Mouse (Mus musculus) NIH3T3 (cell line): ENCODE data around the gene Gdf15.
"Not testable (repeated sequence)": the region's sequence is repeated elsewhere in the genome, so short reads cannot be mapped to it uniquely, and the experiment has no call there.

Experiments used
- DNase-seq: peaks from one replicate; pipeline ENCODE4 v3.0.0-alpha.2; 2012; ENCODE audit warnings: low read depth

Gdf15 gene

DNA sequence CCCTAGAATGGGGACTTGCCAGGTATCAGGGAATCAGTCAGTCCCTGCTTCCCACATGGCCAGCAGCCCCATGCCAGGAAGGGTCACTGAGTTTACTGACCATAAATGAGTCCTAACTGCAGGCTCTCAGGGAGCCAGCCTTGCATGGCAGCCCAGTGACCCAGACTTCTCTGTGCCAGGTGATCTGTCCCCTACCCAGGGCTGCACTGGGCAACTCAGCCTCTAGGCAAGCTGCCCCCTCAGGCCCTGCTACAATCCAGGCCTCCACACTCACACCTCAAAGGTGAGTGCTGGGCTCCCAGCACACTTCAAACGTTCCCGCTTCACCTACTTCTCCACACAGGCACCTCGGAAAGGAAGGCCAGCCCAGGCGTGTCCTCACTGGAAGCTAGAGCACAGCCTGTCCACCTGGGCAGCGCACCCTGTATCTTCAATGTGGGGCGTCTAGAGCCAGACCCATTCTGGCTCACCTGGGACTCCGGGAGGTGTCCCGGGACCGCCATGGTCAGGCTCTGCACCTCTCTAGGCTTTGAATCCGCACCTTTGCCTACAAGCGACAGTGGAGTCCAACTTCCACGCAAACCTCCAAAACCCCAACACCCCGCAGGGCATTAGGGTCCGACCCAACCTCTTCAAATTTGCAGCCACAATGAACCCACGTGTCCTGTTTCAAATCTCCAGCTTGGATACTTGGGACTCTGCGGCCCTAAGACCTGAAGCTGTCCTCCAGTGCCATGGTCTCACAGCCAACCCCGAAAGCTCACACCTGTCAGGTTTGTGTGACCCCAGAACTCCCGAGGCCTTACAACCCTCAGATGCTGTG, 25.3 kb downstream of the Gdf15 start:
- DNase-seq: no peak

DNA sequence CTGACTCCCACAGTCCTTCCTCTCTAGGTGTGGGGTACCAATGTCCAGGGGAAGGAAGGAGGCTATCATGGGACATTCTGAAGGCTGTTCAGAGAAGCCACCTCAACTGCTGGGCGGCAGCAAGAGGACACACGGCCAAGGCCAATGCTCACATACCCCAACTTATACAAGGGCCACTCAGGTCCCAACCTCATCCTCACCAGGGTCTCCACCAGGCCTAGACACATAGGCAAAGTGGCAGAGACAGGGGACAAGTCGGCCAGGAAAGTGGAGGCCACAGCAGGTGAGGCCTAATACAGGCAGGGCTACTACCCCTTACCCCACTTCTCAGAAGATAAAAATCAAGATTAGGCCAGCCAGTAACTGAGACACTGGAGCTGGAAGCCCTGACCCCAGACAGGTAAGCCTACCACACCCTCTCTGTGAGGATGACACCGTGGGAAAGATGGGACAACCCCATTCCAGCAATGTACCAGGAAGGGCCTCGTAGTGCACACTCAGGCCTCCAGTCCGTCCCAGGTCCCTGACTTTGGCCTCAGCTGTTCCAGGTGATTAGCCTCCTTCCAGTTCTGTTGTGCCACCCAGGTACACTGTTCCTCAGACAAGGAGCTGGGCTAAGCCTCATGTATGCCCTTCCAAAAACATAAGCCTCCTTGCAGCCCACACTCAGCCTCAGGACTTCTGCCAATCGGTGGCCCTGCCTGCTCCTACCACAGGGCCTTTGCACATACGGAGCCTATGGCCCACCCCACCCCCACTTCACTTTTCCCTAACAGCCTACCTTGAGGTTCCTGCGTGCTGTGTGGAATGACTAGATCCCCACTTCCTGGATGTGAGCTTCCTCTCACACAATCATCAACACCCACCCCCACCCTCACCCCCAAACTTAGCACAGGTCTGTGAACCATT, 26.1 kb downstream of the Gdf15 start:
- DNase-seq: no peak

DNA sequence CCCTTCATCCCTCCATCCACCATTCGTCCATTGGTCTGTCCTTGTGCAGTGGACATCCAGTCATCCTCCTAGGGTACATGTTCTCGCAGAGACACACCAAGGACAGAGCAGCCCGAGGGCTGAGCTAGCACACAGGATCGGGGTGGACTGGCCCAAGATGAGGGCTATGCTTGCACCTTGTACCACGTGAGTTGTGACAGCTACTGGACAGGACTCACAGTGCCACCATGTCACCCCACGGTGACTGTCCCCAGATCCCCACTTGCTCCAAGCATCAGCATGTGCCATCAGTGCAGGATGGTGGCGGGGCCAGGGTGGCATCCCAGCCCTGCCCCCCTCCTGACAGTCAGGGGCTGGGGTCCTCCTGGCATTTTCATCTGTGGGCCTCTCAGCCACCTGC, 27.7 kb downstream of the Gdf15 start:
- no peak for DNase-seq

DNA sequence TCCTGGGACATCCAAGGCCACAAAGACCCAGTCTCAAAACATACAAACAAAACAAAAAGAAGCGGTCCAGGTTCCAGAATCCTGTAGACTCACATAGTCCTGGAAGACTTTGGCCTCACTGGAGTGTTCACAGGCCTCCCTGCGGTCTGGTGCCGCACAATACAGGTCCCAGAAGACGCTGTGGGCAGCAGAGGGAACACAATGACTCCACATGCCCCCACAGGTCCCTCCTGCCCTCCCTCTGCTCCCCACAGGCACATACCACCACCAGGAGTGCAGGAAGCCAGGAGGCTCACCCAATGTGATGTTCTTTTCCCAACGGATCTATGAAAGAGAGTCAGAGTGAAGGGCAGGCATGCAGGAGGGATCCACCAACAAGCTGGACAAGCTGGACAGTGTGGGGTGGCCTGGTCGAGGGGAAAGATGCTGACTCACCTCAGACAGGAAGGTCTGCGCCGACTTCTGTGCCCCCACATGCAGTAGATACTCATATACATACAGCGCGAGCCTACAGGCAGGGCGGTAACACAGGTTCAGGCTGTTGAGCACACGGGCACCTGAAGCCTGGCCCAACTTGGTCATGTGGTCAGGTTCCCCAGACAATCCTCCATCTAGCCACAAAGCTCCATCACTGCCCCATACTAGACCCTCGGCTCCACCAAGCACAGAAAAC, 30.0 kb downstream of the Gdf15 start:
- no peak for DNase-seq

DNA sequence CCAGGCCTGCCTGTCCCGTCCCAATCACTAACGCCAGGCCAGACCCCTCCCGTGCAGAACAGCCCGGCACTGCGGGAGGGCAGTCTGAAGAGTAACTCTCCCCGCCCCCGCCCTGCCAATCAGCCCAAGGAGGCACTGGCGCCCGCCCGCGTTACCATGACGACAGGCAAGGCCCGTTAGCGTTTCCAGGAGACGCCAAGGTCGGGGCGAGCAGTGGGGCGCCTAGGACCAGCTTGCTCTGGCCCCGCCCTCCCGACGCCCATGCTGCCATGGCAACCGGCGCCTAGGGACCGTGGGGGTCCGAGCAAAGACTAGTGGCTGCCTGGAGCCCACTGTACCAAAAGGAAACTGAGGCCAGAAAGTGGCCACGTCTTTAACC, 31.0 kb downstream of the Gdf15 start:
- DNase-seq: no peak

DNA sequence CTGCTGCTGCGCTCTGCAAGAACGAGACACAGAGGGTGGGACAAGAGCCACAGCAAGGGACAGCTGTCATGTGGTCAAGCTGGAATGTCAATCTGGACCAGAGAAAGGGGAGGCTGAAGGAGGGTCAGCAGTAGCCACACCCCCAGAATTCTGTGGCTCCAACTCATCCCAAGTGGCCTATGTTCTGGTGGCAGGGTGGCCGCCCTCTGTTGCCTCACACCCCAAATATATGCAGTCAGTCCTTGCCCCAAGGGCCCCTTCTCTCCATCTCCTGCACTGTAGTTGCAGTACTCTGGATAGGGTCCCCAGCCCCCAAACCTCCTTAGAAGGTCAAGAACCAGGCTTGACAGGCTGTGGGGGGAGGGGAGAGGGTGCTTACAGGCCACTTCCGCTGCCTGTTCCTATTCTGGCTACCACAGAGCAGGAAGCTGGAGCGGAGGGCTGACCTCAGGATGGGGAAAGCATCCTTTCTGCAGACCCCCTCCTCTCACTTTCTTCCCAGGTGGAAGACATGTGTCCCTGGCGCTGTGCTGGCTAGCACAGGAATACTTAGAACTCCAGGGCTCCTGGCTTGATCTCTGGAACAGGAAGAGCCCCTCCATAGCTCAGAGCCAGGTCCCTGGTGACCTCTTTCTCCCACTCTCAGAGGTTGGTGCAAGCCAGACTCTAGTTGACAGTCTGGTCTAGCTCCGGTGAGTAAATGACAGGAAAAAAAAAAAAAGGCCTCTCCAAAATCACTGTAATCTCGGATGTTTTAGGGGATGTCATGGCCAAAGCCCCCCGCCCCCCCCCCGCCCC, 31.6 kb downstream of the Gdf15 start:
- no peak for DNase-seq

DNA sequence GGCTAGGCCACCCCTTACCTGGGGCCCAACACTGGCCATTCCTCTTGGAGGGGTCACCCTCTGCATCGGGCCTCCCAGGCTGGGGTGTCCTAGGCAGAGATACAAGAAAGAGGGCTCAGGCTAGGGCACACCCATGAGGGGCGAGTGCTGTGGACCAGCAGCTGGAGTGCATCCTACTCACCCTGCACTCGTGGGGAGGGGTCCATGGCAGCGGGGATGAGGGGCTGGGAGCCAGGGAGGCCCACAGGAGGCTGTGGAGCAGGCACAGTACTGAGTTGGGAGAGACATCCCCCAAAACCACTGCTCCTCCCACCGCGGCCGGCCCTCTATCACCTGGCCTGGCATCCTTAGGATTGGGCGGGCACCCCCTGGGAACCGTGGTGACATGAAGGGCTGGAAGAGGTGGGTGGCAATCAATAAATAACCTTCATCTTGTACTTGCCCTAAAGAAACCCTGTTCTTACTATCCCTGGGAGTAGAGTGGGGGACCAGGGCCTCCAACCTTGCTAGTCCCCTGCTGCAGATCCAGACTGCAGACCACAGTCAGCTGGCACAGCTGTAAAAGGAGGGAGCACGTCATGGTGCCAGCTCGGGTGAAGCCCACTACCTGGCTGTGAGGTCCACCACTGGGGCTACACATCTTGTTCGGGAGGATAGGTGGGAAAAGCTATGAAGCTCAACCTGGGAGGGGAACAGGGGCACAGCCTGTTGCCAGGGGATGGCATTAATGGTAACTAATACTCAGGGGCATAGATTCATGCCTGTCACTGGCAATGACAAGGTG, 32.6 kb downstream of the Gdf15 start:
- DNase-seq: no peak

DNA sequence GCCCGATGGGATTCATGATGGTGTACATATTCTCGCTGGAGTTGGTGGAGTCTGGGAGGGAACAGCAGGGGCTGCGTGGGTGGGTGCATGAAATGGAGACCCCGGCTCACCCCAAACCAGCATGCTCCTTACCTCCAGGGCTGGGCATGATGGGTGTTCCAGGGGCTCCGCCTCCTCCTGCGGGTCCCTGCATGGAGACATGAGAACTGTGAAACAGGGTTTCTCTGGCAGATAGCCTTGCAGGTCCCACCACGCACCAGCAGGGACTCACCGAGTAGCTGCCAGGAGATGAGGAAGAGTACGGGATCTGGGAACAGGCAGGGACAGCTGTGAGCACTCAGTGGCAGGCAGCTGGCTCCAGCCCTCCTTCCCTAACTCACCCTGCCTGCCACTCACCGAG, 33.5 kb downstream of the Gdf15 start:
- no peak for DNase-seq

DNA sequence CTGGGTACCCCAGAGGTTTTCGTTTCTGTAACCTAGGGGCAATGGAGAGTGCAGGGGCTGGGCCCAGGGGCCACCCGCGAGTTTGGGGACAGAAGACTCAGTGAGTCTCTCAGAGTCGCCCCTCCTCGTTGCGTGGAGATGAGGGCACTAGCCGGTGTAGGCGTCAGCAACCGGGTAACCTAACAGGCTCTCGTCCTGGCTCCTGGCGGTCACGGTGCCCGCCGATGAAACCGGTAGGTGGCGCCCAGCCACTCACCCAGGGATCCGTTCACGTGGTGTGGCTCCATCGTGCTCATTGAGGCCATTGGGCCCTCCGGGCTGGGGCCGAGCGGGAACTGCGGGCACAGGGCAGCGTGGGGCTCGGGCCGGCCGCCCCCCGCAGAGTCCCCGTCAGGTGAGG, 34.0 kb downstream of the Gdf15 start:
- DNase-seq: no peak

DNA sequence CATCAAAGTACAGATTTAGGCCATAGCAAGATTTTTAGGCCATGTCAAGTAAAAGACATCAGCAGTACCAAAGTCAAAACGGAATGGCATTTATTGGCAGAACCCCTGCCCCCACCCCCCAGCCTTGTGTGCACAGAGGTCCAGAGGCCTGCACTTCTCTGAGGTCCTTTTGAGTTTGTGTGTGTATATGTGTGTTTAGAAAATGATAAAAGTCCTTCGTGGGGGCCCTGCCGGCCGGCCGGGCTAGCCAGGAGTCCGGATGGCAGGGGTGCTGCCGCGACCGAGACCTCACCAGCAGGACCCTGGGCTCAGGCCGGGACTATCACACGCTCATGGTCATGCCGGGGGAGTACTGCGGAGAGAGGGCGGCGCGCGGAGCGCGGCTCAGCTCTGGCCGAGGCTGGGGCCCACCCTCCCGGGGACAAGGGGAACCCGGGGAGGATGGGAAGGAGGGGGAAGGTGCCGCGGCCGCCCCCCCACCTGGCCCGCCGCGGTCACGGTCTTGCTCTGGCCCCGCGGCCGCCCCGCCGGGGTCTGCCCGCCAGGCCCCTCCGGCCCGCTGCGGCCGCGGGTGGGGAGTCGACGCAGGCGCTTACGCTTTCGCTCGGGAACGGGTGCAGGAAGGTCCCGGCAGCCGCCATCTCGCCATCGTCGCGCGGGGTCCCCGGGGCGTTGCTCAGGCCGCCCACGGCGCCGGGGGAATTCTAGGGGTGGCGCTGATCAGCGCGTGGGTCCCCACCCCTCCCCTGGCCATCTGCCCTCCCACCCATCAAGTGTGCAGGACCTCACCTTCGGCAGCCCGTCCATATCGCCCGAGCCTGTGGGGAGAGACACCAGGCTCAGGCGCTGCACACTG, 34.6 kb downstream of the Gdf15 start:
- DNase-seq: no peak

DNA sequence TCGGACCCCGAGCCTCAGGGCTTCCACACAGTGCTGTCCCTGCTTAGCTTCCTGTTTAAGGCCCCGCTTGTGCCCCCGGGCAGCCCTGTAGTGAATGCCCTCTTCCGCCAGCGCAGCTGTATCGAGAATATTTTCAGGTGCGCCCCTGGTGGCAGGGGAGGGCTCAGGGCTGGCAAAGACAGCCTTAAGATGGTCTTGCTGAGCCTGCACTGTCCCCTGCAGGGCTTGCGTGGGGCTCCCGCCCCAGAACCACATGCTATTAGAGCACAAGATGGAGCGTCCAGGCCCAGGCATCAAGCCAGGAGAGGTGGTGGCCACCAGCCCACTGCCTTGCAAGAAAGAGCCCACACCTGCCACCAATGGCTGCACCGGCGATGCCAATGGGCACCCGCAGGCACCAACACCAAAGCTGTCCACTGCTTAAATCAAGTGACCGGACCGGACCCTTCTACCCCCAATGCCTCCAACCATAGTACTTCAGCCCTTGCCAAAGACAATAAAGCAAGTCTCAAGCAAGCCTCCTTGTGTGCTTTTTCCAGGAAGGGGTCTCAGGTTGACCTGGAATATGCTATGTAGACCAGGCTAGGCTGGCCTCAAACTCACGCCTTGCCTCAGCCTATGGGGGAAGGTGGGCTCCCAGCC, 35.4 kb downstream of the Gdf15 start:
- no peak for DNase-seq

DNA sequence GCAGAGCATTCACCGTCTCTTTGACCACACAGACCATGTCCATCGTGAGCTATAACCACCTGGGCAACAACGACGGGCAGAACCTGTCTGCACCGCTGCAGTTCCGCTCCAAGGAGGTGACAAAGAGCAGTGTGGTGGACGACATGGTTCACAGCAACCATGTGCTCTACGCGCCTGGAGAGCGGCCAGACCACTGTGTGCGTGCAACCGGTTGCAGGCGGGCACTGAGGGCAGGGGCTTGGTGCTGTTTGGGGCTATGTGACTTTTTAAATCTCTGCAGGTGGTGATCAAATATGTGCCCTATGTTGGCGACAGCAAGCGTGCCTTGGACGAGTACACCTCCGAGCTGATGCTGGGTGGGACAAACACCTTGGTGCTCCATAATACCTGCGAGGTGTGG, 36.0 kb downstream of the Gdf15 start:
- DNase-seq: no peak

DNA sequence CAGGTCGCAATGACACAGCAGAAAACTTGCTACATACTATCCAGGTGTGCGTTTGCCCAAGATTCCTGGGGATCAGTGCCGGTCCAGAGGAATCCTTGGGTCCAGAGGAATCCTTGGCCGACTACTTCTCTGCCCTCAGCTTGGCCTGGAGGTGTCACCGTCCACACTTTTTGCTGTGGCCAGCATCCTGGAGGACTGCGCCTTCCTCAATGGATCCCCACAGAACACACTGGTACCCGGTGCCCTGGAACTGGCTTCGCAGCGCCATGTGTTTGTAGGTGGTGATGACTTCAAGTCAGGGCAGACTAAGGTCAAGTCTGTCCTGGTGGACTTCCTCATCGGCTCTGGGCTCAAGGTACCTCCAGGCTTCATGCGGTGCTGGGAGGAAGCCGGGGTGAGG, 36.4 kb downstream of the Gdf15 start:
- DNase-seq: no peak

DNA sequence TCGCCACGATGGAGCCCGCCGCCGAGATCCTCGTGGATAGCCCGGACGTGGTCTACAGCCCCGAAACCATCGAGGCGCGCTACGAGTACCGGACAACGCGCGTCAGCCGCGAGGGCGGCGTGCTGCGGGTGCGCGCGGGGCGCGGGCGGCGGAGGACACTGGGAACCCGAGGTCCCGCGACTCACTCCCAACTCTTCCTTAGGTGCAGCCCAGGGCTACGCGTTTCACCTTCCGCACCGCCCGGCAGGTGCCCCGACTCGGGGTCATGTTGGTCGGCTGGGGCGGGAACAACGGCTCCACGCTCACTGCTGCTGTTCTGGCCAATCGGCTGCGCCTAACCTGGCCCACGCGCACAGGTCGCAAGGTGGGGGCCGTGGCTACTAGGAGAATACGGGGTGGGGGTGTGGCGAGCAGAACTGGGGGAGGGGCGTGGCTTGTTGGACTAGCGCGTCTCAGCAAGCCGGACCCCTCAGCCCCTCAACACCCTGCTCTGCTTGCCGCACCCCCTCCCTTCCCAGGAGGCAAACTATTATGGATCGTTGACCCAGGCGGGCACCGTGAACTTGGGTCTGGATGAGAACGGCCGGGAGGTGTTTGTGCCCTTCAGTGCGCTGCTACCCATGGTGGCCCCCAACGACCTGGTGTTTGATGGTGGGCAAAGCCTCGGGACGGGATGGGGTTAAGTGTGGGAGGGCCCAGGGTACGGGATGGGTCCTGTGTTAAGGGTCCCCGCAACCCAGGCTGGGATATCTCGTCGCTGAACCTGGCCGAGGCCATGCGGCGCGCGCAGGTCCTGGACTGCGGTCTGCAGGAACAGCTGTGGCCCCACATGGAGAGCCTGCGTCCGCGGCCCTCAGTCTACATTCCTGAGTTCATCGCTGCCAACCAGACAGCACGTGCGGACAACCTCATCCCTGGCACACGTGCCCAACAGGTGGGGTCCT, 37.4 kb downstream of the Gdf15 start:
- no peak for DNase-seq

DNA sequence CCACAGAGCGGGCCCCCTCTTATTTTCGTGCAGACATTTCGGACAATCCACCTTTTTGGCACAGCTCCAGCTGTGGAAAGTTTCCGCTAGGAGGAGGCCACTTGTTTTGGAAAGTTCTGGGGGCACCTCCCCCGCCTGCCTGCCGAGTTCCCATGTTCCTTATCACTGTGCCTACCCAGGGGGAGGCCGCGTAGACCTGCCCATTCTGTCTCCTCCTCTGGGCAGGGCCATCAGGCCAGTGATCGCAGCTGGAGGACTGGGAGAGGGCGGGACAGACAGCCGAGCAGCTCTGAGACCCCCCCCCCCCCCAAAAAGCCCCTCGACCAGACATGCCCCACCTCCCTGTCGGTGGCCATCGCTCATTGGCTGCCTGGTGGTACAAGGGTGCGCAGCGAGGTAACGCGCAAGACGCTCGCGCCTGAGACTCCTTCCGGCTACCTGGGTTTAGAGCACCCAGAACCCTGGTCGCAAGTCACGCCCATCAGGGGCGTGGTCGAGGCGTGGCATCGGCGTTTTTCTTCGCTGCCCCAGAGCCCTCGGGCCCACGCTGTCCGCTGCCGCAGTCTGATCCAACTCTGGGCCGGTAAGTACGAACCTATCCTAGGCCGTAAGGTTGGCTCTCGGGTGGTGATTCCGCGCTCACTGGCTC, 38.2 kb downstream of the Gdf15 start, which contains the start of gene Isyna1:
Gene Isyna1 (plus strand): TSS at position 413 of the 649 bp plus-strand sequence.
- DNase-seq: peak; percentile 93

DNA sequence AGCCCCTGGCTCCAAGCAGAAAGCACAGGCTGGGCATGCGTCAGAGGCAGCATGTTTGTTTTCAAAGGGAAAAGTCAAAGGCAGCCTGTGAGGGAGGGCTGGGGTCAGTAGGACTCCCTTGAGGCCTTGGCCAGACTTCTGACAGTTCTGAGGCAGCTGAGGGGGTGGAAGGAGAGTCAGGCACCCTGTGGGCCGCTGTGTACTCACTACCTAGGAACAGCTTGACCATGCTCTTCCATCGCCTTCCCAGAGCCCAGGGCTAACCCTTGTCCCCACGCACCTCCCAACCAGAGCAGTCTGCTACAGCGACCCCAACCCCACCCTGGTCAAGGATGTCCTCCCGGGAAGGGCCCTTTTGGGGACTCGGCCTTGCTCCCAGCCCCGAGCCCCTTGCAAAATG, 39.1 kb downstream of the Gdf15 start:
- peak; percentile 18 for DNase-seq

DNA sequence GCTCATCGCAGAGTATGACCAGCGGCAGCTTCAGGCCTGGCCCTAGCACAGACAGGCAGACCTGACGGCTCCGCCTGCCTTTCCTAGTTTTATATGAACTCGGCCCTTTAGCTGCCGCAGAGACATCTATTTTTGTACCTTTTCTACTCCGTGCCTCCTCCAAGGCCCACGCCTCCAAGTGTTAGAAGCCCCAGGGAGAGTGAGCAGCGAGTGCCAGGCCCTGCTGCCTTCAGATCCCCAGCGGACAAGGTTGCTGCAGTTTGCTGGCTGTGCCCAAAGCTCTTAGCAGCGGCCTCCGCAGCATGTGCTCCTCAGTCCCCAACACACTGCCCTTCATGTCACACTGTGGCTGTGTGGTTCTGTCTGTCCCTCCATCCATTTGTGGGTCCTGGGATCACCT, 40.7 kb downstream of the Gdf15 start:
- no peak for DNase-seq

DNA sequence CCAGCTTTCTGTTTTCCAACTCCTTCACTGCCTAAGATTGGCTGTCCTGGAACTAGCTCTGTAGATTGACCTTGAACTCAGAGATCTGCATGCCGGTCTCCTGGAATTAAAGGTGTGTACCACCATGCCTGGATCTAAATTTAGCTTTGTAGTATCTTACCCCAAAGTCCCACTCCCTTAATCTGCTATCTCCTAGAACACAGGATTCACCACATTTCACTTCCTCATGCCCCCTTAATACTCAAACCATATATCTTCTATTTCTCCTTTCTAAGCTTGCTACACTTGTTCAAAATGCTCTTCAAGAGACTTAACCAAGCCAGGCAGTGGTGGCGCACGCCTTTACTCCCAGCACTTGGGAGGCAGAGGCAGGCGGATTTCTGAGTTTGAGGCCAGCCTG, 44.3 kb downstream of the Gdf15 start:
- DNase-seq: not testable (repeated sequence)
